Mouse (Mus musculus): ENCODE data around the gene Cdc20.

GRCm38 (mm10) chr4:118427415-118427767, 9.8 kb downstream of the Cdc20 start:
- TF ChIP-seq EP300 (IDR thresholded peaks at IDR 0.05; ENCODE audit: low read depth) = 0 out of 2 replicates have a peak, but pooled peaks have one; percentile 29
- no peak for TF ChIP-seq CTCF (IDR thresholded peaks at IDR 0.05; ENCODE audit: low read depth)
